Mouse (Mus musculus): ENCODE results near the gene Ripply3.

- TF ChIP-seq CTCF (conservative IDR thresholded peaks at IDR 0.05 in 1 of 2, IDR thresholded peaks at IDR 0.05 in 1 of 2; ENCODE audit: low read depth in 2 of 2, low read length in 2 of 2) (no peak), TBP (conservative IDR thresholded peaks at IDR 0.05; ENCODE audit: low read depth, low read length) (no peak), POLR2A (IDR thresholded peaks at IDR 0.05; ENCODE audit: low read depth, low read length) (no peak), HCFC1 (IDR thresholded peaks at IDR 0.05; ENCODE audit: low read depth, low read length) (no peak), MAX (IDR thresholded peaks at IDR 0.05; ENCODE audit: low read length) (no peak), CHD1 (IDR thresholded peaks at IDR 0.05; ENCODE audit: low read depth, low read length) (no peak), KAT2A (IDR thresholded peaks at IDR 0.05; ENCODE audit: insufficient replicate concordance, low read length) (no peak), ZC3H11A (IDR thresholded peaks at IDR 0.05; ENCODE audit: low read depth, low read length) (no peak)
Observed at GRCm38 (mm10) chr16:94309025-94309424, 19.2 kb upstream of the Ripply3 start.

Measured in CH12.LX (cell line).